Mouse (Mus musculus) forebrain, embryonic 12.5 days (tissue): ENCODE data around the gene Apom. TPM values are rescaled to one million over a fixed set of nuclear protein-coding genes. Genes with fewer than 3 reads are reported as not detected.
A peak's percentile ranks its signal among the peaks of the same experiment; 100 is the strongest.

Experiments
- ATAC-seq: fragments of 200-750 bp; cut with Nextera tagmentation; 2 replicates; pipeline ENCODE4 v1.8.0; 2017; ENCODE audit warnings: moderate TSS enrichment; ENCODE audit not compliant: low FRiP score
- H3K27ac ChIP-seq: fragments of 300-500 bp; sonication (generic); 2 replicates; pipeline ENCODE4 v1.5.1; 2016; ENCODE audit warnings: mild to moderate bottlenecking
- H3K27me3 ChIP-seq: fragments of 300-500 bp; sonication (generic); 2 replicates; pipeline ENCODE4 v1.6.1; 2016; ENCODE audit warnings: mild to moderate bottlenecking
- H3K36me3 ChIP-seq: fragments of 300-500 bp; sonication (generic); replicated peaks from 2 replicates; pipeline ENCODE4 v1.6.1; 2016; ENCODE audit warnings: mild to moderate bottlenecking
- H3K4me1 ChIP-seq: fragments of 300-500 bp; sonication (generic); 2 replicates; pipeline ENCODE4 v1.6.1; 2016
- H3K4me2 ChIP-seq: fragments of 300-500 bp; sonication (generic); 2 replicates; pipeline ENCODE4 v1.6.1; 2016; ENCODE audit warnings: mild to moderate bottlenecking, moderate library complexity
- H3K4me3 ChIP-seq: fragments of 300-500 bp; sonication (generic); replicated peaks from 2 replicates; pipeline ENCODE4 v1.5.1; 2016; ENCODE audit warnings: mild to moderate bottlenecking
- H3K9ac ChIP-seq: fragments of 300-500 bp; sonication (generic); 2 replicates; pipeline ENCODE4 v1.6.1; 2016; ENCODE audit warnings: mild to moderate bottlenecking
- H3K9me3 ChIP-seq: fragments of 300-500 bp; sonication (generic); 2 replicates; pipeline ENCODE4 v1.6.1; 2016
- WGBS: fragments of 180-500 bp; shearing (Covaris S2); methylation state at CpG from one replicate; pipeline ENCODE4 v1.1.7; 2016; 5-methylcytosine and 5-hydroxymethylcytosine counted together
- polyA plus RNA-seq: library from polyadenylated mRNA; unstranded; fragments of >200 nt; fragmentation: Nextera tagmentation; extraction: Ambion mirVana; gene quantifications from 2 replicates; pipeline ENCODE4 v1.2.1, GENCODE M21; 2016

The Apom gene
- polyA plus RNA-seq, 1 experiment from 2014 or later, result 0.63 TPM

DNA sequence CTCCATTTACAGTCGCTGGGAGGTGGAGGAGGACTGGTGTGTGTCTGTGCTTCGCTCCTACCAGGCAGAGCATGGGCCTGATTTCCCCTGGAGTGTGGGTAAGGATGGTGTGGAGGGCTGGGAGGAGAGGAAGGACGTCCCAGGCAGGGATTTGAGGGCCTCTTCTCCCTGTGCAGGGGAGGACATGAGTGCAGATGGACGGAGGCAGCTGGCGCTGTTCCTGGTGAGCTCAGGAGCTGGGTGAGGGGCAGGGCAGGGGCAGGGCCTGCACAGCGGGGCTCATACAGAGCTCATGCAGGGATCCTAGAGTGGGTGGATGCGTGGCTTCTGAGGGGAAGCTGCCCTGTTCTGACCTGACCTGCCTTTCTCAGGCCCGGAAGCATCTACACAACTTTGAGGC, 29.6 kb downstream of the Apom start:
- Histone ChIP-seq H3K27ac (no peak overlapping the region), H3K4me2 (no peak overlapping the region), H3K36me3 (peaks cover 67% of the 10 kb centered on the region), H3K27me3 (no peaks in the 10 kb centered on the region), H3K4me1 (peaks cover 8% of the 10 kb centered on the region; the same call in 1 of the 2 replicates), H3K9me3 (no peaks in the 10 kb centered on the region), H3K9ac (no peak overlapping the region), H3K4me3 (no peak overlapping the region)
- no peak for ATAC-seq
- WGBS, result 81% methylated on average over 8 of the region's 8 CpGs

GRCm38 (mm10) chr17:35101161-35101560, 30.7 kb downstream of the Apom start:
- Histone ChIP-seq H3K27me3 (no peaks in the 10 kb centered on the region), H3K4me1 (peaks cover 6% of the 10 kb centered on the region; the same call in 1 of the 2 replicates), H3K9me3 (no peaks in the 10 kb centered on the region), H3K4me2 (no peak overlapping the region), H3K27ac (no peak overlapping the region), H3K4me3 (no peak overlapping the region), H3K9ac (no peak overlapping the region), H3K36me3 (peaks cover 78% of the 10 kb centered on the region)
- no peak for ATAC-seq
- WGBS, result 95% methylated on average over 11 of the region's 11 CpGs

DNA sequence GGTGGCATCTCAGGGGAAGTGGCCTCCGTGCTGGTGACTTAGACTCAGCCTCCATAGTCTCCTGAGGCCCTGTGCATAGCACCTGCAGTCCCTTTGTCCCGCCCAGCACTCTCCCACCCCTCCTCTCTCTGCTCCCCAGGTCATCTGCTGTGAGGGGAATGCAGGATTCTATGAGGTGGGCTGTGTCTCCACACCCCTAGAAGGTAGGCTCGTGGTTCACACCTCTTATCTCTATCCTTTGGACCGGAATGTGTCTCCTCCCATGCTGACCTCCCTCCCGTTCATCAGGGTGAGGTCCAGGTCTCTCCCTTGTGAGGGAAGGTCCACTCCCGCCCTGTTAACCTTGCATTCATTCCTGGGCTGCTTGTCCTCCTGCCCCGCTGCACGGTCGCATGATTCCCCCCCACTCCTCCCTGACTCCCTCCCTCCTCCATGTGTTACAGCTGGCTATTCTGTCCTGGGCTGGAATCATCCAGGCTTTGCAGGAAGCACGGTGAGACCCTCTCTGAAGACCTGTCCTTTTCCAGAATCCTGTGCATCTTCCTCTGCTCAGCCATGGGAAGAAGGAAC, 31.6 kb downstream of the Apom start:
- peaks cover 85% of the 10 kb centered on the region for H3K36me3 ChIP-seq
- no peak for ATAC-seq

DNA sequence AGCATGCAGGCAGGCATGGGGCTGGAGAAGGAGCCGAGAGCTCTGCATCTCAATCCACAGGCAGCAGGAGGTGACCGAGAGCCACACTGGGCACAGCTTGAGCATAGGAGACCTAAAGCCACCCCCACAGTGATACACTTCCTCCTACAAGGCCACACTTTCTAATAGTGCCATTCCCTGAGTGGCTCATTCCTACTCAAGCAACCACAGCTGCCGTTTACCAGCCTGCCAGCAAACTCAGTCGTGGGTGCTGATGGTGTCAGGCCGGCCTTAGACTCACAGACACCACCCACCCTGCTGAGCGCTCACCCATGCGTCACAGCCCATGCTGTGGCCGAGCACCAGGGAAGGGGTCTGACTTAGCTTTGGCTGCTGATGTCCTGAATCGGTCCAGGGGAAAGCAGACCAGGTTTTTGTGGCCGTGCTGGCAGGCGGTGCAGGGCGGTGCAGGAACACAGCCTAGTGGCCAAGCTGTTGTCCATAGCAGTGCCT, 34.6 kb downstream of the Apom start:
- no peaks in the 10 kb centered on the region for H3K27me3 ChIP-seq
- no peak overlapping the region for H3K4me2 ChIP-seq
- 77% methylated on average over 12 of the region's 12 CpGs for WGBS
- no peak for ATAC-seq
- H3K27ac ChIP-seq, result no peak overlapping the region
- no peak overlapping the region for H3K4me3 ChIP-seq
- no peaks in the 10 kb centered on the region for H3K4me1 ChIP-seq
- H3K9ac ChIP-seq, result no peak overlapping the region
- no peaks in the 10 kb centered on the region for H3K9me3 ChIP-seq
- H3K36me3 ChIP-seq, result peaks cover 94% of the 10 kb centered on the region

More for the DNA sequence above, 31.6 kb downstream of the Apom start:
- Histone ChIP-seq H3K4me1 (no peaks in the 10 kb centered on the region), H3K9me3 (no peaks in the 10 kb centered on the region), H3K4me2 (no peak overlapping the region), H3K9ac (no peak overlapping the region), H3K4me3 (no peak overlapping the region), H3K27ac (no peak overlapping the region), H3K27me3 (no peaks in the 10 kb centered on the region)
- WGBS, result 75% methylated on average over 10 of the region's 10 CpGs

GRCm38 (mm10) chr17:35096597-35096996, 35.3 kb downstream of the Apom start:
- ATAC-seq, result no peak
- H3K27ac ChIP-seq, result no peak overlapping the region
- H3K4me1 ChIP-seq, result no peaks in the 10 kb centered on the region
- no peaks in the 10 kb centered on the region for H3K9me3 ChIP-seq
- no peak overlapping the region for H3K4me3 ChIP-seq
- H3K27me3 ChIP-seq, result no peaks in the 10 kb centered on the region
- 79% methylated on average over 12 of the region's 12 CpGs for WGBS
- no peak overlapping the region for H3K4me2 ChIP-seq
- no peak overlapping the region for H3K9ac ChIP-seq
- peaks cover 94% of the 10 kb centered on the region for H3K36me3 ChIP-seq

DNA sequence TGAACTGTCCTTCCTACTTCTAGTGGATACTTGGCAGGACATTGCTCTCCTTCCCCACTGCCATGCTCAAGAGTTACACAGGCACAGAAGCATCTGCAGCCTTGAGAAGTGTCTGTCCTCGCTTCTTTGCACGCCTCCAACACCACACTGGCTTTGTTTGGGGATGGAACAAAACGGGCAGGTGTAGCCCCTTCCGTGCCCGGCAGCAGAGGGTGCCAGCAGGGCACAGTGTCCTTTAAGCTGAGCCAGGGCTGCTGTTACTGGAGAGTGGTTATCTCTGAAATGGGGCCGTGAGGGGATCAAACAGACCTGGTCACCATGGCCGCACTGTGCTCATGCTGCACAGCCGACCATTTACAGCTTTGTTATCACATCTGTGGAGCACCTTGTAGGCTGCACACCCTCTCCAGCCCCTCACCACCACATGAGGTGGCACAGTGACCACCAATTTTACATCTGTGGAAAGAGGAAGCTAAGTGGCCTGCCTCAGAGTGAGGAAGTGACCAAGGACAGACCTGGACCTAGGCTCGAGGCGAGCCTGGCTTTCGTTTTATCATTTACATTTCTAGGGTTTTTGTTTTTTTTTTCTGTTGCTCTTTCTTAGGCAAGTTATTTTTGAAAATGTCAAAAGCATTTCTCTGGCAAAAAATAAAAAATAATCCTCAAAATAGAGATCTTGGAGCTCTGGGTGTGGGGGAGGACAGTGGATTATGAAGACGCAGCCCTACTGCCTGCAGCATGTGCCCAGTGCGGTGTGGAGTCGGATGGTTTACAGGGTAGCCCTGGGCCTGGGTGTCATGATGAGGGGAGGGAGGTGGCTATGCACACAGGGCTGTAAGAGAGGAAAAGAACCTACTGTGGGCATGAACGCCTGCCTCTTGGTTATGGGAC, 37.1 kb downstream of the Apom start:
- Histone ChIP-seq H3K4me2 (no peak overlapping the region), H3K4me3 (no peak overlapping the region), H3K9me3 (no peaks in the 10 kb centered on the region), H3K36me3 (peaks cover 77% of the 10 kb centered on the region), H3K9ac (no peak overlapping the region), H3K27me3 (no peaks in the 10 kb centered on the region), H3K27ac (no peak overlapping the region), H3K4me1 (peaks cover 12% of the 10 kb centered on the region)
- no peak for ATAC-seq
- WGBS, result 94% methylated on average over 15 of the region's 15 CpGs

GRCm38 (mm10) chr17:35092403-35093198, 39.2 kb downstream of the Apom start:
- H3K4me3 ChIP-seq, result no peak overlapping the region
- no peak for ATAC-seq
- peaks cover 56% of the 10 kb centered on the region for H3K36me3 ChIP-seq
- H3K27me3 ChIP-seq, result no peaks in the 10 kb centered on the region
- no peak overlapping the region for H3K4me2 ChIP-seq
- WGBS, result 93% methylated on average over 14 of the region's 14 CpGs
- H3K9ac ChIP-seq, result no peak overlapping the region
- peaks cover 13% of the 10 kb centered on the region for H3K4me1 ChIP-seq
- H3K27ac ChIP-seq, result no peak overlapping the region
- H3K9me3 ChIP-seq, result no peaks in the 10 kb centered on the region

DNA sequence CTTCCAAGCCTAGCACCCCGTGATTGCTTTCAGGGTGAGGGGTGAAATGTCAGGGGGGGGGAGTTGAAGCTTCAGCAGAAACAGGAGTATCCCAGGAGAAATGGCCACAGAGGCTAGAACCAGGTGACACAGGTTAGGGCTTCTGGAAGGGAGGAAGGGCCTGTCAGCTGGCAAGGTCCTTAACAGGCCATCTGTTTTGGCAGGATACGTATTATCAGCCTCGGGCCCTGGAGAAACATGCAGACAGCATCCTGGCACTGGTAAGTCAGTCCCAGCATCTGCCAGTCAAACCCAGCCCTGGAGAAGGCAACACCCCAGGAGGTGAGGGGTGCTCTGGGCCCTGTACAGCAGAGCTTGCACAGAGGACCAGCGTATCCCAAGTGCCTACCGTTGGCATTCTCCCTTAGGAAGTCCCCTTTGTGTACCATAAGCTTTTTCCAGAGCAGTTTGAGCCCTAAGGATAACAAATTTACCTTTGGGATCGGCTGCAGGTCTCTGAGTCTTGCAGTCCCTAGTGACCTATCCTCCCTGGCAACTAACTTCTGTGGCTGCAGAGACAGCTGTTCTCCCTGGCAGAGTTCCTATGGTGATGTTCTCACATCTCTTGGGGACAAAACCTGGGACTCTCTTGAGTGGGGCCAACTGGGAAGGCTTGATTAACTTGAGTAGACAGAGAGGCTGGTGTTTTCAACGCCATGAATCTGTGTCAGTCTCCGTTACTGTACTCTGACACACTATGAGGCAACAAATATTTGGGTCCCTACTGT, 41.5 kb downstream of the Apom start:
- ATAC-seq, result no peak
- Histone ChIP-seq H3K27ac (no peak overlapping the region), H3K9ac (peak overlapping the region; percentile 68), H3K4me1 (peaks cover 13% of the 10 kb centered on the region), H3K4me2 (peak overlapping the region; percentile 62), H3K27me3 (peaks cover under 1% of the 10 kb centered on the region; the same call in 1 of the 2 replicates), H3K36me3 (peaks cover 35% of the 10 kb centered on the region), H3K4me3 (peak overlapping the region; percentile 55), H3K9me3 (no peaks in the 10 kb centered on the region)
- WGBS, result 78% methylated on average over 8 of the region's 8 CpGs

DNA sequence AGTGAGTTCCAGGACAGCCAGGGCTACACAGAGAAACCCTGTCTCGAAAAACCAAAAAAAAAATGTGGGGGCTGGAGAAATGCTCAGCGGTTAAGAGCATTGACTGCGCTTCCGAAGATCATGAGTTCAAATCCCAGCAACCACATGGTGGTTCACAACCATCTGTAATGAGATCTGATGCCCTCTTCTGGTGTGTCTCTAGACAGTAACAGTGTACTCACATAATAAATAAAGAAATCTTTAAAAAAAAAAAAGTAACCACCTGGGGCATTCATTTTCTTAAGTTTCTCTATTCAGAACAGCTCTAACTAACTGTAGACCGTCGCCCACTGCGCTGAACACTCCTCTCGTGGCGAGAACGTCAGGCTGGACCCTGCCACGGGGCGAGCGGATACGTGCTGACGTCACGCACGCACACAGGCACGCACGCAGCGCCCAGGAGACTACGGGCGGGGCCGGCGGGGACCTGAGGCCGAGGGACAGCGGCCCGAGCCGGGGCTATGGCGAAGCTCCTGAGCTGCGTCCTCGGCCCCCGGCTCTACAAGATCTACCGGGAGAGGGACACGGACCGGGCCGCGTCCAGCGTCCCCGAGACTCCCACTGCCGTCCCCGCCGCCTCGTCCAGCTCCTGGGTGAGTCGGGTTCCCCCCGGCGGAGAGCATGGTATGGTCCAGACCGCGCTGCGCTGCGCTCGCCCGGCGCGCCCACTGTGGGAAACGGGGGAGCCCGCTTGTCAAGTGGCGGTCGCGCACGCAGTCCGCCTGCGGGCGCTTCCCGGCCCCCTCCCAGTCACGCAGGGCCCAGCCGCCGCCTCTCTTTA, 42.8 kb downstream of the Apom start, which contains the start of gene Abhd16a:
Abhd16a (plus strand) TSS at position 439 of the 820 bp plus-strand sequence.
- H3K4me3 ChIP-seq, result peak within 1 kb of the TSS; percentile 55
- peak within 1 kb of the TSS; percentile 91 for H3K27ac ChIP-seq
- peaks cover 3% of the 10 kb centered on the region; the same call in 1 of the 2 replicates for H3K27me3 ChIP-seq
- H3K9ac ChIP-seq, result peak within 1 kb of the TSS; percentile 68
- H3K9me3 ChIP-seq, result no peaks in the 10 kb centered on the region
- peaks cover 13% of the 10 kb centered on the region for H3K4me1 ChIP-seq
- peak; percentile 99 for ATAC-seq
- H3K4me2 ChIP-seq, result peak within 1 kb of the TSS; percentile 62
- peaks cover 22% of the 10 kb centered on the region for H3K36me3 ChIP-seq
- 3% methylated on average over 65 of the region's 67 CpGs for WGBS

- no peak overlapping the region for H3K9ac ChIP-seq
- 50% methylated on average over 2 of the region's 2 CpGs for WGBS
- H3K27me3 ChIP-seq, result peaks cover 4% of the 10 kb centered on the region; the same call in 1 of the 2 replicates
- H3K4me2 ChIP-seq, result no peak overlapping the region
- H3K27ac ChIP-seq, result no peak overlapping the region
- peaks cover 17% of the 10 kb centered on the region for H3K36me3 ChIP-seq
- no peak overlapping the region for H3K4me3 ChIP-seq
- no peak for ATAC-seq
- peaks cover 13% of the 10 kb centered on the region for H3K4me1 ChIP-seq
- no peaks in the 10 kb centered on the region for H3K9me3 ChIP-seq
Measured at GRCm38 (mm10) chr17:35088151-35088550, 43.7 kb downstream of the Apom start.
